9 mouse cellular contexts compared by ENCODE assay signal in the genomic region with DNA sequence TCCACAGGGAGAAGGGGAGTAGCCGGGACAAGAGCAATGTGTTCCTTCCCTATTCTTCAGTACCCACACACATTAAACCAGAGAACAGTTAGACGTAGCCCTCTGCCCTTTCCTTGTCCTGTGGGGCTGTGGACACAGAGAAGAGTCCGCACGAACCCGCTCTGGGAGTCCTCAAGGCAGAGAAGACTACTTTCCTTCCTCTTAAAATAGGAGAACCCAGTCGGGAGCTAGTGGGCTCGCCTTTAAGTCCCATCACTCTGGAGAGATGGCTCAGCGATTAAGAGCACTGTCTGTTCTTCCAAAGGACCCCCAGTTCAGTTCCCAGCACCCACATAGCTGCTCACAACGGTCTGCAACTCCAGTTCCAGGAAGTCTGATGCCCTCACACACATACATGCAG. TPM values are rescaled to one million over a fixed set of nuclear protein-coding genes. Genes with fewer than 3 reads are reported as not detected.
DNase-seq lines count a peak whose midpoint lies in the region; ATAC-seq and TF ChIP-seq lines count a peak whose summit lies in the region.
"Had no signal": no experiment of that assay in that cellular context is flagged by ENCODE, and none has a peak within 500 bp of the region (broad histone marks: within the 10 kb centered on the region; RNA-seq: fewer than 3 reads in every experiment).

No protein-coding gene starts in this region.

- H3K4me1 ChIP-seq in forebrain, embryonic 13.5 days = peaks cover 30% of the 10 kb centered on the region
- H3K4me1 ChIP-seq in liver, embryonic 13.5 days (replicated peaks) = peaks cover 47% of the 10 kb centered on the region

- peaks cover 5% of the 10 kb centered on the region for H3K79me3 ChIP-seq in C2C12 (ENCODE audit: low read depth)

- no peak for ATAC-seq in forebrain, embryonic 13.5 days
- ATAC-seq in liver, embryonic 13.5 days (ENCODE audit: low read depth) = no peak
- ATAC-seq in CD4-positive, CD25-positive, alpha-beta regulatory T cell, adult 4 months = no peak

- H3K27me3 ChIP-seq in C2C12 (ENCODE audit: control insufficient read depth, insufficient read depth, insufficient read length) = no peaks in the 10 kb centered on the region
- H3K27me3 ChIP-seq in forebrain, embryonic 13.5 days = no peaks in the 10 kb centered on the region
- no peaks in the 10 kb centered on the region for H3K27me3 ChIP-seq in liver, embryonic 13.5 days

- peak overlapping the region; percentile 87 for H3K9ac ChIP-seq in forebrain, embryonic 13.5 days
- H3K9ac ChIP-seq in liver, embryonic 13.5 days = peak overlapping the region; percentile 97

- 50% methylated on average over 9 of the region's 9 CpGs for WGBS in forebrain, embryonic 13.5 days
- 38% methylated on average over 9 of the region's 9 CpGs for WGBS in liver, embryonic 13.5 days (ENCODE audit: insufficient replicate concordance)

- TF ChIP-seq CTCF in C2C12 (IDR thresholded peaks at IDR 0.05; ENCODE audit: control insufficient read depth, insufficient read depth, insufficient read length) = no peak

- intact Hi-C loops in left cerebral cortex, postnatal 25 days (cut with DNase I) = loop anchor here (10.0 kb wide), 1 partner anchor 427 kb away; the partner anchor contains the start of gene 1600014C23Rik

- peak overlapping the region; percentile 58 for H3K4me3 ChIP-seq in C2C12 (ENCODE audit: insufficient read depth, poor library complexity, severe bottlenecking)
- H3K4me3 ChIP-seq in forebrain, embryonic 13.5 days = peak overlapping the region; percentile 82
- peak overlapping the region; percentile 96 for H3K4me3 ChIP-seq in liver, embryonic 13.5 days (replicated peaks)

- DNase-seq in heart, adult 11 months = peak; percentile 89
- no peak for DNase-seq in heart, adult 8-10 months (ENCODE audit: low spot score)
- DNase-seq in liver, embryonic 13.5 days = no peak
- no peak for DNase-seq in left cerebral cortex, postnatal 25 days (ENCODE audit: low spot score in 2 of 2)
- no peak for DNase-seq in cerebellum, adult 8-10 months

- H3K27ac ChIP-seq in forebrain, embryonic 13.5 days = peak overlapping the region; percentile 49; the same call in 1 of the 2 replicates
- peak overlapping the region; percentile 91 for H3K27ac ChIP-seq in liver, embryonic 13.5 days

- H3K79me2 ChIP-seq in C2C12 (ENCODE audit: control insufficient read depth, insufficient read depth) = peaks cover 18% of the 10 kb centered on the region

- H3K9me3 ChIP-seq in forebrain, embryonic 13.5 days (replicated peaks) = no peaks in the 10 kb centered on the region
- H3K9me3 ChIP-seq in liver, embryonic 13.5 days (replicated peaks) = no peaks in the 10 kb centered on the region

- H3K36me3 ChIP-seq in C2C12 (ENCODE audit: control insufficient read depth, insufficient read depth) = peaks cover 20% of the 10 kb centered on the region
- H3K36me3 ChIP-seq in forebrain, embryonic 13.5 days (ENCODE audit: poor library complexity, severe bottlenecking) = peaks cover 36% of the 10 kb centered on the region
- H3K36me3 ChIP-seq in liver, embryonic 13.5 days = peaks cover 52% of the 10 kb centered on the region

- peak overlapping the region; percentile 84 for H3K4me2 ChIP-seq in forebrain, embryonic 13.5 days
- H3K4me2 ChIP-seq in liver, embryonic 13.5 days = peak overlapping the region; percentile 92

- peak overlapping the region; percentile 63 for H3ac ChIP-seq in C2C12 (ENCODE audit: control insufficient read depth, insufficient read length, low read depth)

TF ChIP-seq in C2C12, 6 proteins besides CTCF, POLR2A, EP300 and RAD21:
- TF ChIP-seq USF1 (IDR thresholded peaks at IDR 0.05; ENCODE audit: low read depth) (no peak), MYOD1 (IDR thresholded peaks at IDR 0.05; ENCODE audit: control insufficient read depth, insufficient read length, low read depth) (no peak), MAX (IDR thresholded peaks at IDR 0.05) (no peak), MYOG (IDR thresholded peaks at IDR 0.05; ENCODE audit: control insufficient read depth, extremely low read depth, insufficient read length) (no peak), FOSL1 (IDR thresholded peaks at IDR 0.05; ENCODE audit: insufficient read depth, low read length, poor library complexity, severe bottlenecking) (no peak), CEBPB (IDR thresholded peaks at IDR 0.05; ENCODE audit: low read depth) (no peak)

RNA-seq across cellular contexts. Expression of gene Gtpbp2, which starts 0.9 kb away (rescaled TPM):
- total RNA-seq in heart, adult 8-10 months (2022) = 10 to 100 TPM; 55.8 to 74.5 (median 59.0) TPM
- polyA plus RNA-seq in C2C12 (2012; fragmentation: generic; extraction: Trizol) = 14.4 TPM
- polyA plus RNA-seq in forebrain, embryonic 13.5 days (2015; fragmentation: Nextera tagmentation; extraction: Ambion mirVana) = 38.3 and 43.1 TPM in 2 replicates
- polyA plus RNA-seq in liver, embryonic 13.5 days (2015; fragmentation: Nextera tagmentation; extraction: Ambion mirVana) = 25.7 and 27.0 TPM in 2 replicates
- 100 to 1,000 TPM; 108 to 119 TPM for total RNA-seq in left cerebral cortex, postnatal 25 days (2021)
- 10 to 100 TPM; 56.9 to 90.1 TPM for polyA plus RNA-seq in CD4-positive, CD25-positive, alpha-beta regulatory T cell, adult 4 months (2017; shearing (Covaris generic))

RNA-seq across cellular contexts. Expression of gene Mad2l1bp, which starts 8.4 kb away (rescaled TPM):
- total RNA-seq in heart, adult 8-10 months (2022) = 10 to 100 TPM; 19.2 to 27.4 (median 21.6) TPM
- 29.6 TPM for polyA plus RNA-seq in C2C12 (2012; fragmentation: generic; extraction: Trizol)
- polyA plus RNA-seq in forebrain, embryonic 13.5 days (2015; fragmentation: Nextera tagmentation; extraction: Ambion mirVana) = 30.9 and 31.9 TPM in 2 replicates
- 44.4 and 46.9 TPM in 2 replicates for polyA plus RNA-seq in liver, embryonic 13.5 days (2015; fragmentation: Nextera tagmentation; extraction: Ambion mirVana)
- total RNA-seq in left cerebral cortex, postnatal 25 days (2021) = 10 to 100 TPM; 13.0 to 13.5 TPM
- 10 to 100 TPM; 58.5 to 68.1 TPM for polyA plus RNA-seq in CD4-positive, CD25-positive, alpha-beta regulatory T cell, adult 4 months (2017; shearing (Covaris generic))

RNA-seq across cellular contexts. Expression of gene Rsph9, which starts 17.7 kb away (rescaled TPM):
- total RNA-seq in heart, adult 8-10 months (2022) = under 1 TPM; 0.57 to 0.97 (median 0.84) TPM
- polyA plus RNA-seq in C2C12 (2012; fragmentation: generic; extraction: Trizol) = 2.5 TPM
- polyA plus RNA-seq in forebrain, embryonic 13.5 days (2015; fragmentation: Nextera tagmentation; extraction: Ambion mirVana) = 22.1 and 26.1 TPM in 2 replicates
- 0.72 and 0.96 TPM in 2 replicates for polyA plus RNA-seq in liver, embryonic 13.5 days (2015; fragmentation: Nextera tagmentation; extraction: Ambion mirVana)
- total RNA-seq in left cerebral cortex, postnatal 25 days (2021) = 10 to 100 TPM; 17.8 to 20.6 TPM
- 1 to 10 TPM; 2.1 to 2.7 TPM for polyA plus RNA-seq in CD4-positive, CD25-positive, alpha-beta regulatory T cell, adult 4 months (2017; shearing (Covaris generic))
- total RNA-seq: neutrophil, adult 5-6 weeks had no signal

RNA-seq across cellular contexts. Expression of gene Polh, which starts 40.7 kb away (rescaled TPM):
- total RNA-seq in heart, adult 8-10 months (2022) = 1 to 10 TPM; 7.2 to 9.0 (median 8.5) TPM
- polyA plus RNA-seq in C2C12 (2012; fragmentation: generic; extraction: Trizol) = 14.4 TPM
- 10.9 and 11.2 TPM in 2 replicates for polyA plus RNA-seq in forebrain, embryonic 13.5 days (2015; fragmentation: Nextera tagmentation; extraction: Ambion mirVana)
- 19.0 and 23.9 TPM in 2 replicates for polyA plus RNA-seq in liver, embryonic 13.5 days (2015; fragmentation: Nextera tagmentation; extraction: Ambion mirVana)
- 1 to 10 TPM; 6.4 to 6.5 TPM for total RNA-seq in left cerebral cortex, postnatal 25 days (2021)
- polyA plus RNA-seq in CD4-positive, CD25-positive, alpha-beta regulatory T cell, adult 4 months (2017; shearing (Covaris generic)) = 1 to 10 TPM; 7.1 to 8.2 TPM

RNA-seq across cellular contexts. Expression of gene Xpo5, which starts 40.9 kb away (rescaled TPM):
- 10 to 100 TPM; 20.0 to 23.2 (median 21.6) TPM for total RNA-seq in heart, adult 8-10 months (2022)
- polyA plus RNA-seq in C2C12 (2012; fragmentation: generic; extraction: Trizol) = 46.1 TPM
- polyA plus RNA-seq in forebrain, embryonic 13.5 days (2015; fragmentation: Nextera tagmentation; extraction: Ambion mirVana) = 45.0 and 51.3 TPM in 2 replicates
- 19.0 and 23.5 TPM in 2 replicates for polyA plus RNA-seq in liver, embryonic 13.5 days (2015; fragmentation: Nextera tagmentation; extraction: Ambion mirVana)
- total RNA-seq in left cerebral cortex, postnatal 25 days (2021) = 10 to 100 TPM; 40.5 to 41.4 TPM
- polyA plus RNA-seq in CD4-positive, CD25-positive, alpha-beta regulatory T cell, adult 4 months (2017; shearing (Covaris generic)) = 10 to 100 TPM; 27.5 to 37.7 TPM
